Mouse (Mus musculus) cerebellum, adult 2 months (tissue): ENCODE data around the gene Zfp593. TPM values are rescaled to one million over a fixed set of nuclear protein-coding genes. Genes with fewer than 3 reads are reported as not detected.

ENCODE experiments used
- DNase-seq, 2 experiments: peaks; one replicate each; pipeline ENCODE4 v3.0.0; 2021
- H3K27ac ChIP-seq: fragments of 200-500 bp; 2 replicates; pipeline ENCODE4 v1.5.1; 2012; ENCODE audit warnings: low read length, control low read depth, inconsistent platforms; ENCODE audit not compliant: insufficient read depth
- H3K27me3 ChIP-seq: fragments of 200-500 bp; 2 replicates; pipeline ENCODE4 v1.6.1; 2012; ENCODE audit warnings: inconsistent platforms, mild to moderate bottlenecking, low read length, moderate library complexity; ENCODE audit not compliant: control insufficient read depth, insufficient read depth
- H3K4me1 ChIP-seq: fragments of 200-500 bp; 2 replicates; pipeline ENCODE4 v1.6.1; 2011; ENCODE audit warnings: low read length; ENCODE audit not compliant: control insufficient read depth, insufficient read depth
- H3K4me3 ChIP-seq: fragments of 200-500 bp; replicated peaks from 2 replicates; pipeline ENCODE3; 2011; ENCODE audit warnings: mild to moderate bottlenecking, low read depth, low read length, control low read depth; ENCODE audit not compliant: insufficient read depth
- CTCF ChIP-seq: fragments of 200-500 bp; IDR thresholded peaks from 2 replicates; pipeline ENCODE4 v1.5.1; 2011; ENCODE audit warnings: low read depth, mild to moderate bottlenecking, control low read depth, low read length, moderate library complexity, borderline replicate concordance; ENCODE audit not compliant: insufficient read depth
- POLR2A ChIP-seq: fragments of 200-500 bp; IDR thresholded peaks from 2 replicates; pipeline ENCODE4 v1.6.1; 2011; ENCODE audit warnings: low read length, control low read depth, borderline replicate concordance; ENCODE audit not compliant: insufficient read depth
- WGBS: fragments of 180-500 bp; shearing (Covaris S2); methylation state at CpG from one replicate; pipeline ENCODE4 v1.1.7; 2018; 5-methylcytosine and 5-hydroxymethylcytosine counted together
- polyA plus RNA-seq: library from polyadenylated mRNA; depleted of rRNA; stranded (reverse); fragments of >200 nt; gene quantifications from 2 replicates; pipeline ENCODE4 v1.2.3, GENCODE M21; 2012; rRNA removed

Gene Zfp593
- 10.7 and 11.7 TPM in 2 replicates for polyA plus RNA-seq

DNA sequence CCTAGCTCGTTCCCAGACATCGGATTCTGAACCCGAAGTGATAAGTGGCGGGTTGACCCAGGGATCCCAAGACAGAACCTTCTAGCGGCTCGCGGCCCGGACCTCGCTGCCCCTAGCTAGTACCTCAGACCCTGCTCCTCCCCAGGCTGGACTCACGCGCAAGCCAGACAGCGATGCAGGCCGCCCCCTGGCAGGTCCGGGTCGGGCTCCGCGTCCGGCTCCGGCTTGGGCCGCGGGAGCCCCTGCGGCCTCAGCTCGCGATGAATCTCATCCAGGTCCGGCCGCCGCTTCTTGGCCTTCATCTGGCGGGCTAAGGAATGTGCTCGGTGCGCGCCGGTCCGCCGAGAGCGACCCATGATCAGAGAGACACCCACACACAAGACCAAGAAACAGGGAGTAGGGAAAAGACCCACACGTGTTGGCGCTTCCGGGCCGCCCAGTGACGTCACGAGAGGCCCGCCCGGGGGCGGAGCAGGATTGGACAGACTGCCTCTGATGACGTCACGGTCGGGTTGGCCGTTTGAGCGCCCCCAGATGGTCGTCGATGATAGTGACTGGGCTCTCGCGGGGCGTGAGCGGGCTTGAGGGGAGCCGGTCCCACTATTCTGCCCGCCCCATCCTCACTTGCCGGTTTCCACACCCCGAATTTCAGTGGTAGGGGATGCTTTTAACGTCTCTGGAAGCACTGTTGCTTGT is at the start of gene Zfp593:
Zfp593 (minus strand) TSS at position 445 of the 696 bp plus-strand sequence.
- no peaks in the 10 kb centered on the region for H3K4me1 ChIP-seq
- no peak within 1 kb of the TSS for H3K27ac ChIP-seq
- under 1% methylated on average over 60 of the region's 60 CpGs for WGBS
- no peaks in the 10 kb centered on the region; the same call in 1 of the 2 replicates for H3K27me3 ChIP-seq
- H3K4me3 ChIP-seq, result peak within 1 kb of the TSS; percentile 86
- peak; percentile 93 to 96 for DNase-seq
- TF ChIP-seq CTCF (peak; percentile 76), POLR2A (peak; percentile 48; the same call in 1 of the 2 replicates)

DNA sequence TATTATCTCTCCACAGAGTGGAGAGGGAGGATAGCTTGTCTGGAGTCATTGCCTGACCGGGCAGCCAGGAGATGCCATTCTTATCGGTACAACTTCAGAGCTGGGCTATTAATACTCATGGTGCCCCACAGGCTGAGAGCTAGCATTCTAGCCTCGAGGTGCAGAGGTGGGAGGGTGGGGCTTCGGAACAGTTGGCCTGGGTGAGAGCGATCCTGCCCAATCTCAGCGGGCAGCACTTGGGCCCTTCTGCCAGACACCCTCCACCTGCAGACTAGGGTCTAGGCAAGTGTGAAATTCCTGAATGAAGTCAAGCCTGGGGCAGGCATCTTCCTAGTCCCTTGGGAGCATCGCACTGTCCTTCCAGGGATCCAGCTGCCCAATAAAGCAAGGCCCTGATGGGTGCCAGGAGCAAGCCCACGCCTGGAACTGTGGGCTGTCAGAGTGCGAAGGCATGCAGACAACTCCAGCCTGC is 48.3 kb upstream of the Zfp593 start:
- Histone ChIP-seq H3K4me3 (no peak overlapping the region), H3K4me1 (no peaks in the 10 kb centered on the region), H3K27ac (no peak overlapping the region), H3K27me3 (no peaks in the 10 kb centered on the region)
- no peak for DNase-seq
- 39% methylated on average over 9 of the region's 9 CpGs for WGBS
- TF ChIP-seq CTCF, result no peak
- TF ChIP-seq POLR2A, result no peak

- WGBS, result 37% methylated on average over 18 of the region's 18 CpGs
Observed at GRCm38 (mm10) chr4:134293061-134293691, 47.8 kb upstream of the Zfp593 start.

GRCm38 (mm10) chr4:134292067-134292466 is 46.7 kb upstream of the Zfp593 start:
- peak; percentile 61 to 77 for DNase-seq
- no peaks in the 10 kb centered on the region for H3K4me1 ChIP-seq
- no peak overlapping the region for H3K4me3 ChIP-seq
- peak; percentile 89 for TF ChIP-seq CTCF
- TF ChIP-seq POLR2A, result no peak
- H3K27ac ChIP-seq, result no peak overlapping the region
- no peaks in the 10 kb centered on the region for H3K27me3 ChIP-seq
- 17% methylated on average over 7 of the region's 7 CpGs for WGBS

More at GRCm38 (mm10) chr4:134293061-134293691, 47.8 kb upstream of the Zfp593 start:
- no peak overlapping the region for H3K27ac ChIP-seq
- no peak overlapping the region for H3K4me3 ChIP-seq
- peak in 1 of 2 experiments; percentile 21 for DNase-seq
- no peaks in the 10 kb centered on the region for H3K4me1 ChIP-seq
- H3K27me3 ChIP-seq, result no peaks in the 10 kb centered on the region
- TF ChIP-seq CTCF (no peak), POLR2A (no peak)

- 52% methylated on average over 11 of the region's 11 CpGs for WGBS
- Histone ChIP-seq H3K27me3 (no peaks in the 10 kb centered on the region), H3K27ac (no peak overlapping the region)
Observed at GRCm38 (mm10) chr4:134288397-134289256, 43.2 kb upstream of the Zfp593 start.

DNA sequence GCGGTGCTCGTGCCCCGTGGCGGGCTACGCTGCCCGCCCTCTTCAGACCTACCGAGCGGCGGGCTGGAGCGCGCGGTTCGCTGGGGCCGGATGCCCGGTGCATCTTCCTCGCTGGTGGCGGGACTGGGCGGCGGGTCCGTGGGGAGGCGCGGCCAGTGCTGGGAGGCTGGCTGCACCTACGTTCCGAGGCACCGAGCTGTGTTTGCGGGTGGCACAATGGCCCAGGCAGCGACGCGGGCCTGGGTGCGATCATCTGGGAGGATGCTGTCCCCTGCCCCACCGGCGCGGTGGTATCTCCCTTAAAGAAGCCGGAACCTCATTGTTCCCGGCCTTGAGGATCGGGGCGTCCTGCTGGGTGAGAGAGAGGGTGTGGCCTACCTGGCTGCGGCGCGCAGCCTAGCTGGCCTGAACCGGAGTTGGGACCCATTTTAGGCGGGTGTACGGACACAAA is 42.2 kb upstream of the Zfp593 start, which contains the start of gene Pdik1l:
Pdik1l (minus strand) TSS at position 321 of the 451 bp plus-strand sequence.
- under 1% methylated on average over 43 of the region's 43 CpGs for WGBS
- peak within 1 kb of the TSS; percentile 94 for H3K4me3 ChIP-seq
- H3K27ac ChIP-seq, result peak within 1 kb of the TSS; percentile 96
- DNase-seq, result peak; percentile 82 to 84
- H3K27me3 ChIP-seq, result no peaks in the 10 kb centered on the region
- TF ChIP-seq POLR2A (peak; percentile 24; the same call in 1 of the 2 replicates), CTCF (no peak)
- no peaks in the 10 kb centered on the region for H3K4me1 ChIP-seq

More at GRCm38 (mm10) chr4:134288397-134289256, 43.2 kb upstream of the Zfp593 start:
- Histone ChIP-seq H3K4me1 (no peaks in the 10 kb centered on the region), H3K4me3 (no peak overlapping the region)
- no peak for DNase-seq
- TF ChIP-seq POLR2A (no peak), CTCF (no peak)

- TF ChIP-seq CTCF (0 out of 2 replicates have a peak, but pooled peaks have one; percentile 5), POLR2A (peak; percentile 83)
- Histone ChIP-seq H3K4me3 (peak overlapping the region; percentile 94), H3K27me3 (no peaks in the 10 kb centered on the region), H3K27ac (peak overlapping the region; percentile 96), H3K4me1 (no peaks in the 10 kb centered on the region)
- peak; percentile 95 to 97 for DNase-seq
- under 1% methylated on average over 57 of the region's 59 CpGs for WGBS
Observed at GRCm38 (mm10) chr4:134287168-134287564, 41.8 kb upstream of the Zfp593 start.
